Mouse (Mus musculus) forebrain, embryonic 15.5 days (tissue): ENCODE measurements around the gene Rgs16. TPM values are rescaled to one million over a fixed set of nuclear protein-coding genes. Genes with fewer than 3 reads are reported as not detected.

Experiments
- ATAC-seq: fragments of 200-750 bp; cut with Nextera tagmentation; replicated peaks from 2 replicates; pipeline ENCODE4 v1.8.0; 2017; ENCODE audit warnings: mild to moderate bottlenecking, moderate TSS enrichment, moderate library complexity
- H3K27ac ChIP-seq: fragments of 300-500 bp; sonication (generic); replicated peaks from 2 replicates; pipeline ENCODE4 v1.5.1; 2015; ENCODE audit warnings: mild to moderate bottlenecking, inconsistent platforms
- H3K27me3 ChIP-seq: fragments of 300-500 bp; sonication (generic); 2 replicates; pipeline ENCODE4 v1.6.1; 2015; ENCODE audit warnings: inconsistent platforms
- H3K36me3 ChIP-seq: fragments of 300-500 bp; sonication (generic); 2 replicates; pipeline ENCODE4 v1.6.1; 2015; ENCODE audit warnings: mild to moderate bottlenecking, inconsistent platforms
- H3K4me1 ChIP-seq: fragments of 300-500 bp; sonication (generic); 2 replicates; pipeline ENCODE4 v1.6.1; 2015; ENCODE audit warnings: inconsistent platforms
- H3K4me2 ChIP-seq: fragments of 300-500 bp; sonication (generic); replicated peaks from 2 replicates; pipeline ENCODE4 v1.6.1; 2015; ENCODE audit warnings: mild to moderate bottlenecking, inconsistent platforms
- H3K4me3 ChIP-seq: fragments of 300-500 bp; sonication (generic); 2 replicates; pipeline ENCODE4 v1.5.1; 2015; ENCODE audit warnings: mild to moderate bottlenecking, inconsistent platforms
- H3K9ac ChIP-seq: fragments of 300-500 bp; sonication (generic); replicated peaks from 2 replicates; pipeline ENCODE4 v1.6.1; 2015; ENCODE audit warnings: mild to moderate bottlenecking, inconsistent platforms
- H3K9me3 ChIP-seq: fragments of 300-500 bp; sonication (generic); 2 replicates; pipeline ENCODE4 v1.6.1; 2016; ENCODE audit warnings: inconsistent platforms
- WGBS: fragments of 180-500 bp; shearing (Covaris S2); methylation state at CpG from one replicate; pipeline ENCODE4 v1.1.7; 2015; ENCODE audit warnings: mixed read lengths; 5-methylcytosine and 5-hydroxymethylcytosine counted together
- polyA plus RNA-seq: library from polyadenylated mRNA; unstranded; fragments of >200 nt; fragmentation: Nextera tagmentation; extraction: Ambion mirVana; gene quantifications from 2 replicates; pipeline ENCODE4 v1.2.1, GENCODE M21; 2015

The Rgs16 gene
- polyA plus RNA-seq, 1 experiment from 2014 or later = 39.2 TPM

DNA sequence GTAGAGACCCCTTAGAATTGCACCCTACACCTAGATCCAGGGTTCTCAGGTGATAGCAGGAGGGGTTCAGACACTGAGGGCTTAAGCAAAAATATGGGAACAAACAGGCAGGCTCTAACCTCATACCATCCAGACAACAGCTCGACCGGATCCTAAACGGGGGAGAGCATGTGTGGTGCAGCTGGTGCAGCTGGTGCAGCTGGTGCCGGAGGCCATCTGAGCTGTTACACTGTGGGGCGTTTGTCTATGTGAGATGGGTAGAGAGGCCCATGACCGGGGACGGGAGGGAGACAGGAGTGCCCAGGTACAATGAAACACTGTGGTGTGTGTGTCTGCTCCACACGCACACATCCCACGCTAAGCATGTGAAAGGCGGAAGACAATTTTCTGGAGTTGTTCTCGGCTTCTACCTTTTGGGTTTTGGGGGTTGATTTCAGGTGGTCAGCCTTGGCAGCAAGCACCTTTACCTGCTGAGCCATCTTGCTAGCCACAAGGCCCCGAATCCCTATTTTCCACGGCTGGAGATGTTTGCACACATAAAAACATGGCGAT, 6.0 kb downstream of the Rgs16 start:
- Histone ChIP-seq H3K27ac (no peak overlapping the region), H3K36me3 (no peaks in the 10 kb centered on the region), H3K9me3 (no peaks in the 10 kb centered on the region), H3K27me3 (no peaks in the 10 kb centered on the region), H3K4me3 (no peak overlapping the region), H3K4me1 (peaks cover 64% of the 10 kb centered on the region), H3K9ac (no peak overlapping the region), H3K4me2 (no peak overlapping the region)
- ATAC-seq = peak; percentile 9; the same call in 1 of the 2 replicates
- WGBS = 71% methylated on average over 14 of the region's 14 CpGs

DNA sequence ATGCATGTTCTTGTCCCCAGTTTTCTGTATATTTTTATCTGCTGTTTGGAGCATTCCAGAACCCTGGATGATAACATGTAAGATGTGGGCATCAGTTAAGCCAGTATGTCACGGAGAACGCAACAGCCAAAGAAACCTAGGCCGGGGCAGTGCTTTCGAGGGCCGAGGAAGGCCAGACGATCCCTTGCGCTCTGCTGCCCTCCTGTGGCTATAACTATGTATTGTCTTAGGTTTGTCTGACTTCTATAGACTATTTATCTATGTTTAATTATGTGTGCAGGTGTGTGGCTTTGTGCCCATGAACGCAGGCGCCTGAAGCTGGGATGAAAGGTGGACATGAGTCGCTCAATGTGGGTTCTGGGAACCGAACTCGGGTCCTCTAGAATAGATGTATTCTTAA, 6.6 kb downstream of the Rgs16 start:
- Histone ChIP-seq H3K36me3 (no peaks in the 10 kb centered on the region), H3K9ac (no peak overlapping the region), H3K27ac (no peak overlapping the region), H3K4me1 (peaks cover 65% of the 10 kb centered on the region), H3K27me3 (no peaks in the 10 kb centered on the region), H3K4me2 (no peak overlapping the region), H3K9me3 (no peaks in the 10 kb centered on the region), H3K4me3 (no peak overlapping the region)
- ATAC-seq = no peak
- WGBS = 5% methylated on average over 12 of the region's 12 CpGs

DNA sequence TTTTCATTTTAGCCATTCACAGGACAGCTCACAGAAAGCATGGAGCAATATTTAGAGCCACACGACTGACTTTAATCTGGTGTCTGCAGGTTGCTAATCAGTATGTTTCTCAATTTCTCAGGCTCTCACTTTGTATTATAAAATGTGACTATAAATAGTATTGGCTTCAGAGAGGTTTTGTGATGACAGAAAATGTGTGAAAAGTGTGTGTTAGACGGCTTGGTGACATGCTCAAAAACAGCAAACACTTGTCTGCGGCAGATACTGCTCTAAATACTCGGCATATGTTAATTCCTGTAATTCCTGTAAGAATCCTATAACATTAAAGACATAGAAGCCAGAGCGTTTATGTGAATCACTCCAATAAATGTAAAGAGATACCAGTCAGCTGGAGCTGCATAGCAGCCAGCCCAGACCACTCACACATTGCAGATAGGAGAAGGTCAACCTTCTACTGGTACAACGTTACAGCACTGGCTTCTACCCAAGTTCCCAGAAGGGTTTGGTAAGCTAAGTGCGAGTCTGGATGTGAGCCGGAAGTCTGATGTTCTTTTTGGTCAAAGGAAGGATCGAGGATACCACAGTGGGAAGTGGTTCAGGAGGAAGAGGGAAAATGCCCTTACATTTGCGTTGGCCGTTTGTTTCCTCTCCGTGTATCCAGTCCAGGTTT, 7.8 kb downstream of the Rgs16 start:
- H3K27me3 ChIP-seq = no peaks in the 10 kb centered on the region
- peak overlapping the region; percentile 51; the same call in 1 of the 2 replicates for H3K4me2 ChIP-seq
- 59% methylated on average over 12 of the region's 12 CpGs for WGBS
- no peaks in the 10 kb centered on the region for H3K9me3 ChIP-seq
- no peak overlapping the region for H3K4me3 ChIP-seq
- peak overlapping the region; percentile 84 for H3K27ac ChIP-seq
- no peaks in the 10 kb centered on the region for H3K36me3 ChIP-seq
- no peak for ATAC-seq
- peaks cover 63% of the 10 kb centered on the region for H3K4me1 ChIP-seq
- H3K9ac ChIP-seq = no peak overlapping the region

DNA sequence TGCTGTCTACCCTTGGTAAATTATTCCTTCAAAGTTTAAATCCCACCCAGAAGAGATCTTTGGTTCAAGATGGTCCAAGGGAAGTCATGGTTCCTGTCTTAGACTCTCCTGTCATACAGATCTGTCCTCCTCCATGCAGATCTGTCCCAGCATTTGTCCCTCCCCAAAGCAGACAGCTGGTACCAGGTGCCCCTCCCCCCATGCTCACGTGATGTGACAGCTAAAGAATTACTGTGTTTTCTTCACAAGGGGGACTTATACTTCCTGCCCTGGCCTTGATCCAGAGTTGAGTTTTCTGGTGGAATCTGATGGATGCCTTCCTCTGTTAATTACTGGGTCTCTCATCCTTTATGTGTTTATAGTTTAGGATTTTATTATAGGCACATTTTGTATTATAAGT, 8.4 kb downstream of the Rgs16 start:
- whole genome bisulfite sequencing = 0% methylated on average over 1 of the region's 1 CpGs
- Histone ChIP-seq H3K4me3 (no peak overlapping the region), H3K9me3 (no peaks in the 10 kb centered on the region), H3K27me3 (no peaks in the 10 kb centered on the region), H3K9ac (no peak overlapping the region), H3K27ac (peak overlapping the region; percentile 84), H3K36me3 (0 out of 2 replicates have a peak, but pooled peaks cover 2% of the 10 kb centered on the region), H3K4me2 (peak overlapping the region; percentile 51; the same call in 1 of the 2 replicates), H3K4me1 (peaks cover 59% of the 10 kb centered on the region)
- ATAC-seq = peak; percentile 9; the same call in 1 of the 2 replicates

DNA sequence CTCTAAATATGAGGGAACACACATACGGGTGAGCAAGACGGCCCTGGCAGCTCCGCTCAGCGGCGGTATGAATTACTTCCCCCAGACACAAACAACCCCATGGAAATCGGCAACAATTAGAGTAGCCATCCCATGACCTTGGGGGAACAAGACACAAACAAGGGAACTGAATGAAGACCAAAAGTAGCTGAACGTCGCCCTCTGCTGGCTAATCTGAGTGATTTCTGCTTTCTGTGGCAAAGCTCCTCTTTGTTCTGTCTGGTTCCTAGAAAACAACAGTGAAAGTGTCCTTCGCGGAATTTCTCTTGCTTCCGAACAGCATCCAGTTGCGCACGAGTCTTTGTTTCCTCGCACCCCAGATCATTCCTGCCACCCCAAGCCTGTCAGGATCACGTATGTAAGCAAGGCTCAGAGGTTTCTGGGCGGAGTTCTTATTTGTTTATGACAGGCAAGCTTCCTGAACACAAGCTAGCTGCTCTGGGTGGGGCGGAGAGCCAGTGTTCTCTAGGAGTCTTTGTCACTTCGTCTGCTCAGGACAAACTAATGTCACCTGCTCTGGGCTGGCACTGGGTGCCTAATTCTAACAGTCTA, 9.2 kb downstream of the Rgs16 start, which contains the start of gene Rnasel:
Gene Rnasel (plus strand): TSS at position 216 of the 591 bp plus-strand sequence.
- H3K36me3 ChIP-seq = 0 out of 2 replicates have a peak, but pooled peaks cover 5% of the 10 kb centered on the region
- peak within 1 kb of the TSS; percentile 84 for H3K27ac ChIP-seq
- no peaks in the 10 kb centered on the region for H3K27me3 ChIP-seq
- H3K4me3 ChIP-seq = peak within 1 kb of the TSS; percentile 46
- peak within 1 kb of the TSS; percentile 73 for H3K9ac ChIP-seq
- ATAC-seq = peak; percentile 65
- no peaks in the 10 kb centered on the region for H3K9me3 ChIP-seq
- 2% methylated on average over 18 of the region's 18 CpGs for WGBS
- peak within 1 kb of the TSS; percentile 51 for H3K4me2 ChIP-seq
- H3K4me1 ChIP-seq = peaks cover 51% of the 10 kb centered on the region

DNA sequence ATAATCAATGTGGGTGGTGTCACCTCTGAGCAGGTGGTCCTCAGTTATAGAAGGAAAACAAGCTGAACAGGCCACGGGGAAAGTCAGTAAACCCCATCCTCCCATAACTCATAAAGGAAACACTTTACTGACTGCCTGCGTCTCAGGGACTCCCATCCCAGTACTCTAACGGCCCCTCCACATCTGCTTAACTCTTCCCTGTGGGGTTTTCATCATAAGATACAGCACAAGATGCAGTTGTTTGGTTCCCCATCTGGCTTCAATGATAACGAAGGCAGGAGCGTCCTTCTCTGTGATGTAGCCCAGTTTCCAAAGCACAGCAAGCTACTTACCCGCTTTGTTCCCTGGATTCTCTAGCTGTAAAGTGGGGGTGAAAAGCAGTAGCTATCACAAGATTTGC, 9.9 kb downstream of the Rgs16 start:
- H3K4me1 ChIP-seq = peaks cover 47% of the 10 kb centered on the region
- H3K27me3 ChIP-seq = no peaks in the 10 kb centered on the region
- H3K27ac ChIP-seq = peak overlapping the region; percentile 84
- peak overlapping the region; percentile 46 for H3K4me3 ChIP-seq
- H3K9me3 ChIP-seq = no peaks in the 10 kb centered on the region
- H3K9ac ChIP-seq = peak overlapping the region; percentile 73
- 0 out of 2 replicates have a peak, but pooled peaks have one; percentile 9 for ATAC-seq
- 0 out of 2 replicates have a peak, but pooled peaks cover 5% of the 10 kb centered on the region for H3K36me3 ChIP-seq
- H3K4me2 ChIP-seq = peak overlapping the region; percentile 51
- 45% methylated on average over 6 of the region's 6 CpGs for WGBS

DNA sequence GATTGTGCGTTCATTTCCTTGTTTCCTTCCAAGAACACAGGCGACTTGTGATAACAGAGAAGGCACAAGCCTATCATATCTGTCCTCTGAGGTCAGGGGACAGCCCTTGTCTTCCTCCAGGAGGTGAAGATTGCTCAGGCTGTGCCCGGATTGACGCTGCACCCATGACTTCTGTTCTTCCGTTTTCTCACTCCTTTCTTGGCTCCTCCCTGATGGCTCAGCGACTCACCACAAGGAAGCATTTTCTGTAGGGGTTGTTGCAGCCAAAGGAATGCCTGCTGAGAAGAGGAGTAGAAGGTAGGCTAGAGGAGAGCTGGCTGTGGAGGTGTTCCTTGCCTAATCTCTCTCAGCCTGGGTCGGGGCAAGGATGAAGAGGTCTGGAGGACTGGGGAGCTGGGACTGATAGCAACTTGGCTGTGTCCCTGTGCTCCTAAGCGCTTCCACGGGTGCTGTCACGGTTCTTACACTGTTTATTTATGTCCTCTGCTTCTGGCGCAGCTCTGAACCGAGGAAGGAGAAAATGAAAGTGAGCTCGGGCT, 11.7 kb downstream of the Rgs16 start:
- WGBS = 58% methylated on average over 13 of the region's 13 CpGs
- H3K4me3 ChIP-seq = no peak overlapping the region
- peaks cover 44% of the 10 kb centered on the region for H3K4me1 ChIP-seq
- H3K9me3 ChIP-seq = no peaks in the 10 kb centered on the region
- H3K4me2 ChIP-seq = peak overlapping the region; percentile 21
- H3K9ac ChIP-seq = 0 out of 2 replicates have a peak overlapping the region, but pooled peaks have one; percentile 1
- no peak for ATAC-seq
- no peaks in the 10 kb centered on the region for H3K27me3 ChIP-seq
- peaks cover 14% of the 10 kb centered on the region for H3K36me3 ChIP-seq
- H3K27ac ChIP-seq = no peak overlapping the region

DNA sequence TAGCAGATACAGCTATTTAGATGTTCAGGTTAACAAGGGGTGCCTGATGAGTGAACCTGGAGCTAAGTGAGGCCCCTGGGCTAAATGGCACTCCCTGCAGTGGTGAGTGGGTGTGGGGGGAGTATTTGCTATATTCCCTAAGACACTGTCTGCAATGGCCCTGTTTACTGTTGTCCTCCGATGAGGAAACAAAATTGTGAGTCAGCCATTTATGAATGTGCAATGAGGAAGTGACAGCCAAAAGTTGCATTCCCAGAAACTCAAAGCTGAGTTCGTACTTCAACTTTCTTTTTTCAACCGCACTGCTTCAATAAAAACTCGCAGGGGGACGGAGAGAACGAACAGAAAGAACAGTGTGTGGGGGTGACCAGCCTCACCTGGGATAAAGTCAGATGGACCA, 12.4 kb downstream of the Rgs16 start:
- no peak overlapping the region for H3K4me3 ChIP-seq
- no peak for ATAC-seq
- 0 out of 2 replicates have a peak overlapping the region, but pooled peaks have one; percentile 1 for H3K9ac ChIP-seq
- H3K36me3 ChIP-seq = peaks cover 14% of the 10 kb centered on the region
- H3K27me3 ChIP-seq = no peaks in the 10 kb centered on the region
- H3K27ac ChIP-seq = no peak overlapping the region
- H3K4me1 ChIP-seq = peaks cover 40% of the 10 kb centered on the region
- H3K4me2 ChIP-seq = no peak overlapping the region
- WGBS = 93% methylated on average over 6 of the region's 6 CpGs
- H3K9me3 ChIP-seq = no peaks in the 10 kb centered on the region

DNA sequence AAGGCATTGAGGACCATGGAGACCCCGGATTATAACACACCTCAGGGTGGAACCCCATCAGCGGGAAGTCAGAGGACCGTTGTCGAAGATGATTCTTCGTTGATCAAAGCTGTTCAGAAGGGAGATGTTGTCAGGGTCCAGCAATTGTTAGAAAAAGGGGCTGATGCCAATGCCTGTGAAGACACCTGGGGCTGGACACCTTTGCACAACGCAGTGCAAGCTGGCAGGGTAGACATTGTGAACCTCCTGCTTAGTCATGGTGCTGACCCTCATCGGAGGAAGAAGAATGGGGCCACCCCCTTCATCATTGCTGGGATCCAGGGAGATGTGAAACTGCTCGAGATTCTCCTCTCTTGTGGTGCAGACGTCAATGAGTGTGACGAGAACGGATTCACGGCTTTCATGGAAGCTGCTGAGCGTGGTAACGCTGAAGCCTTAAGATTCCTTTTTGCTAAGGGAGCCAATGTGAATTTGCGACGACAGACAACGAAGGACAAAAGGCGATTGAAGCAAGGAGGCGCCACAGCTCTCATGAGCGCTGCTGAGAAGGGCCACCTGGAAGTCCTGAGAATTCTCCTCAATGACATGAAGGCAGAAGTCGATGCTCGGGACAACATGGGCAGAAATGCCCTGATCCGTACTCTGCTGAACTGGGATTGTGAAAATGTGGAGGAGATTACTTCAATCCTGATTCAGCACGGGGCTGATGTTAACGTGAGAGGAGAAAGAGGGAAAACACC, 13.7 kb downstream of the Rgs16 start:
- ATAC-seq = no peak
- no peak overlapping the region for H3K9ac ChIP-seq
- H3K36me3 ChIP-seq = peaks cover 27% of the 10 kb centered on the region
- no peaks in the 10 kb centered on the region for H3K27me3 ChIP-seq
- H3K4me2 ChIP-seq = no peak overlapping the region
- H3K27ac ChIP-seq = no peak overlapping the region
- H3K4me1 ChIP-seq = peaks cover 26% of the 10 kb centered on the region
- WGBS = 81% methylated on average over 25 of the region's 25 CpGs
- no peaks in the 10 kb centered on the region for H3K9me3 ChIP-seq
- H3K4me3 ChIP-seq = no peak overlapping the region

DNA sequence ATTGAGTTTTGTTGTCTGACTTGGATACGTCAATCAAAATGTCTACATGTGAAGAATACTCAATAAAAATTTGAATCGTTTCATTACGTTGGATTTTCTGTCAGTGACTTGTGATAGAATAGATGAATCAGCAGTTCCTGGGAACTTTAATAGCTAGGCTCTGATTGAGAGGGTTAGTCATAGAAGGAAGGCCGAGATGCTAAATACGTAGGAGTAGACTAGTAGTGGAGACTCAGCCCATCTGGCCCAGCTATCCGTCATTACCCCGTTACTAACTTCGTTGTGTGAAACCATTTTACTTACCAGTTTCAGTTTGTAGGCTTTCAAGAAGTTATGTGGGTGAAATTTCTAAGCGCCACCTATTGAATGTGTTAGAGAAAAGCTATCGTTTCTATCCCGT, 24.0 kb downstream of the Rgs16 start:
- Histone ChIP-seq H3K27me3 (no peaks in the 10 kb centered on the region), H3K9me3 (no peaks in the 10 kb centered on the region), H3K9ac (no peak overlapping the region), H3K4me3 (no peak overlapping the region), H3K27ac (no peak overlapping the region), H3K4me2 (no peak overlapping the region), H3K36me3 (peaks cover 32% of the 10 kb centered on the region), H3K4me1 (no peaks in the 10 kb centered on the region)
- 90% methylated on average over 11 of the region's 11 CpGs for whole genome bisulfite sequencing
- ATAC-seq = no peak

DNA sequence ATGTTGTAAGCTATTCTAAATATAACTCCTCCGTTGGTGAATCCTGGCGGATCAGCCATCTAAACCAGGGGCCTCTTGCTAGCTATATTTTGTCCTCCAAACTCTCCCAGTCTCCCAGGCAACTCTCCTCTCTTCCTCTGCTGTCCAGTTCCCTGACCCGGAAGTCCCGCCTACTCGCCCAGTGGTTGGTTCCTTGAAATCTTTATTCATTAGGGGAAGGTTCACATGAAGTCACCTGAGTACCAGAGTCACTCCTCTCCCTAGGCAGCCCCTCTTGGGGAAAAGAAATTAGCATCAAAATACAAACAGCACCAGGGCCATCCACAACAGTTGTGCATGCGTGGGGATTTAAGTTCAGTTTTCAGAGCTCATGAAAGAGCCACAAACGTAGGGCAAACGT, 26.1 kb downstream of the Rgs16 start:
- Histone ChIP-seq H3K4me3 (no peak overlapping the region), H3K4me1 (no peaks in the 10 kb centered on the region), H3K27ac (no peak overlapping the region), H3K9ac (no peak overlapping the region), H3K9me3 (no peaks in the 10 kb centered on the region), H3K36me3 (peaks cover 11% of the 10 kb centered on the region; the same call in 1 of the 2 replicates), H3K27me3 (no peaks in the 10 kb centered on the region), H3K4me2 (no peak overlapping the region)
- ATAC-seq = no peak
- WGBS = 41% methylated on average over 8 of the region's 8 CpGs
